Mouse (Mus musculus): ENCODE results near the gene Dgki. TPM values are rescaled to one million over a fixed set of nuclear protein-coding genes. Genes with fewer than 3 reads are reported as not detected.

Dgki gene
- total RNA-seq, 2 experiments from 2014 or later = 0.13 to 0.15 TPM

GRCm38 (mm10) chr6:37297744-37298482 is 2.1 kb downstream of the Dgki start:
- no peak for DNase-seq
- intact Hi-C loops (cut with DNase I) = no loop called here

- DNase-seq = no peak
- intact Hi-C loops (cut with DNase I) = no loop called here
Measured at GRCm38 (mm10) chr6:37292068-37292467, 7.9 kb downstream of the Dgki start.

GRCm38 (mm10) chr6:37291171-37291570 is 8.8 kb downstream of the Dgki start:
- no peak for DNase-seq

GRCm38 (mm10) chr6:37290691-37291090 is 9.3 kb downstream of the Dgki start:
- DNase-seq = no peak
- intact Hi-C loops (cut with DNase I) = no loop called here

More at GRCm38 (mm10) chr6:37291171-37291570, 8.8 kb downstream of the Dgki start:
- intact Hi-C loops (cut with DNase I) = no loop called here

GRCm38 (mm10) chr6:37286134-37286533 is 13.8 kb downstream of the Dgki start:
- intact Hi-C loops (cut with DNase I) = no loop called here
- DNase-seq = no peak

GRCm38 (mm10) chr6:37284879-37285278 is 15.1 kb downstream of the Dgki start:
- DNase-seq = no peak
- intact Hi-C loops (cut with DNase I) = no loop called here

GRCm38 (mm10) chr6:37283336-37283735 is 16.6 kb downstream of the Dgki start:
- intact Hi-C loops (cut with DNase I) = no loop called here
- no peak for DNase-seq

GRCm38 (mm10) chr6:37282659-37283058 is 17.3 kb downstream of the Dgki start:
- intact Hi-C loops (cut with DNase I) = no loop called here
- no peak for DNase-seq

GRCm38 (mm10) chr6:37276834-37277715 is 22.9 kb downstream of the Dgki start:
- DNase-seq = peak; percentile 58 to 79
- intact Hi-C loops (cut with DNase I) = no loop called here

- intact Hi-C loops (cut with DNase I) = no loop called here
- DNase-seq = no peak
Measured at GRCm38 (mm10) chr6:37276181-37276580, 23.8 kb downstream of the Dgki start.

- DNase-seq = no peak
- intact Hi-C loops (cut with DNase I) = no loop called here
Measured at GRCm38 (mm10) chr6:37270905-37271591, 28.9 kb downstream of the Dgki start.

GRCm38 (mm10) chr6:37268589-37268988 is 31.4 kb downstream of the Dgki start:
- no peak for DNase-seq
- intact Hi-C loops (cut with DNase I) = no loop called here

- no peak for DNase-seq
- intact Hi-C loops (cut with DNase I) = no loop called here
Measured at GRCm38 (mm10) chr6:37267952-37268351, 32.0 kb downstream of the Dgki start.

GRCm38 (mm10) chr6:37262486-37262885 is 37.5 kb downstream of the Dgki start:
- DNase-seq = no peak
- intact Hi-C loops (cut with DNase I) = no loop called here

GRCm38 (mm10) chr6:37261236-37261852 is 38.6 kb downstream of the Dgki start:
- DNase-seq = no peak
- intact Hi-C loops (cut with DNase I) = no loop called here

GRCm38 (mm10) chr6:37258662-37259061 is 41.3 kb downstream of the Dgki start:
- DNase-seq = no peak
- intact Hi-C loops (cut with DNase I) = no loop called here

GRCm38 (mm10) chr6:37254144-37254543 is 45.8 kb downstream of the Dgki start:
- intact Hi-C loops (cut with DNase I) = no loop called here
- DNase-seq = peak; percentile 29 to 38

- intact Hi-C loops (cut with DNase I) = no loop called here
- DNase-seq = no peak
Measured at GRCm38 (mm10) chr6:37252536-37252935, 47.4 kb downstream of the Dgki start.

- intact Hi-C loops (cut with DNase I) = no loop called here
- DNase-seq = no peak
Measured at GRCm38 (mm10) chr6:37250671-37251070, 49.3 kb downstream of the Dgki start.

GRCm38 (mm10) chr6:37245757-37246156 is 54.2 kb downstream of the Dgki start:
- no peak for DNase-seq
- intact Hi-C loops (cut with DNase I) = no loop called here

- DNase-seq = no peak
- intact Hi-C loops (cut with DNase I) = no loop called here
Measured at GRCm38 (mm10) chr6:37244074-37244473, 55.9 kb downstream of the Dgki start.

All from gastrocnemius, postnatal 36 days (tissue).